Mouse (Mus musculus) spleen, postnatal 0 days (tissue): Measurements from ENCODE around the gene 4933428G20Rik. TPM values are rescaled to one million over a fixed set of nuclear protein-coding genes. Genes with fewer than 3 reads are reported as not detected.

Source experiments
- polyA plus RNA-seq: library from polyadenylated mRNA; unstranded; fragments of >200 nt; fragmentation: Nextera tagmentation; extraction: Ambion mirVana; gene quantifications from 2 replicates; pipeline ENCODE4 v1.2.1, GENCODE M21; 2015

Gene 4933428G20Rik
- 1.8 and 2.1 TPM in 2 replicates for polyA plus RNA-seq

DNA sequence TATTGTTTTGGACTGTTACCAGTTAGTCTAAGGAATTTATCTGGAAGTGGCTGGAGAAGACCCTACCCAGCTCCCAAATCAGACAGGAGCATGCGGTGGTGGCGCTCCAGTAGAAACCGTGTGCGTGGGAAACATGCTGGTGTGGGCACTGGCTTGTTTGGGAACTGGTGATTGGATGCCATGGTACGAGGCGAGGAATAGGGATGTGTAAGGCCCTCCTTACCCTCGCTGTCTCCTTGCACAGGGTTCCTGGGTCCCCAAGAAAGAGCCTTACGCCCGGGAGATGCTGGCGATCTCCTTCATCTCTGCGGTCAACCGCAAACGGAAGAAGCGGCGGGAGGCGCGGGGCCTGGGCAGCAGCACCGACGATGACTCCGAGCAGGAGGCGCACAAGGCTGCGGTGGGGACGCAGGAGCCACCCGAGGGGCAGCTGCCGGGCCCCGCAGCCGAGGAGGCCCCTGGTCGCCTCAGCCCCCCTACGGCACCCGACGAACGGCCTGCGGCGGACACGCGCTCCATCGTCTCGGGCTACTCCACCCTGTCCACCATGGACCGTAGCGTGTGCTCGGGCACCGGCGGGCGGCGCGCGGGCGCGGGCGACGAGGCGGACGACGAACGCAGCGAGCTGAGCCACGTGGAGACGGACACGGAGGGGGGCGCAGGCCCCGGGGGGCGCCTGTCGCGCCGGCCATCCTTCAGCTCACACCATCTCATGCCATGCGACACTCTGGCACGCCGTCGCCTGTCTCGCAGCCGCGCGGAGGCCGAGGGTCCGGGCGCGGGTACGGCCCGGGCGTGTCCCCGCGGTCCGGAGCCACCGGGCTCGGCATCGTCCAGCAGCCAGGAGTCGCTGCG lies at the start of gene 4933428G20Rik:
Gene 4933428G20Rik, minus strand, starts transcription at position 476 of the 855 bp plus-strand sequence.

Other genes starting within 250 kb of the 4933428G20Rik start
- 26.6 and 32.3 TPM in 2 replicates for gene Npepps, start 219.7 kb downstream of the 4933428G20Rik start, polyA plus RNA-seq
- 24.8 TPM in 2 replicates for gene Mrpl45, start 184.6 kb downstream of the 4933428G20Rik start, polyA plus RNA-seq
- gene Gpr179, start 148.3 kb downstream of the 4933428G20Rik start, polyA plus RNA-seq = 0.04 and 0.05 TPM in 2 replicates
- 1.8 and 1.9 TPM in 2 replicates for gene Socs7, start 137.8 kb downstream of the 4933428G20Rik start, polyA plus RNA-seq
- gene Arhgap23, start 84.8 kb downstream of the 4933428G20Rik start, polyA plus RNA-seq = 14.7 and 15.7 TPM in 2 replicates
- gene Srcin1, start 75.8 kb upstream of the 4933428G20Rik start, polyA plus RNA-seq = 0.05 and 0.06 TPM in 2 replicates
- gene Epop, start 129.4 kb upstream of the 4933428G20Rik start, polyA plus RNA-seq = 0.35 and 0.96 TPM in 2 replicates
- gene Mllt6, start 163.1 kb upstream of the 4933428G20Rik start, polyA plus RNA-seq = 0.85 and 1.2 TPM in 2 replicates
- gene Cisd3, start 185.5 kb upstream of the 4933428G20Rik start, polyA plus RNA-seq = 7.7 and 10.7 TPM in 2 replicates
- 3.3 and 4.8 TPM in 2 replicates for gene Pcgf2, start 200.2 kb upstream of the 4933428G20Rik start, polyA plus RNA-seq
- gene Psmb3, start 203.1 kb upstream of the 4933428G20Rik start, polyA plus RNA-seq = 399 and 419 TPM in 2 replicates
- gene Pip4k2b, start 244.4 kb upstream of the 4933428G20Rik start, polyA plus RNA-seq = 1.4 and 1.9 TPM in 2 replicates